Mouse (Mus musculus) embryonic facial prominence, embryonic 10.5 days (tissue): ENCODE data around the gene Acot11. TPM values are rescaled to one million over a fixed set of nuclear protein-coding genes. Genes with fewer than 3 reads are reported as not detected.
A peak's percentile ranks its signal among the peaks of the same experiment; 100 is the strongest.
"Not testable (repeated sequence)": the region's sequence is repeated elsewhere in the genome, so short reads cannot be mapped to it uniquely, and the experiment has no call there.

ENCODE experiments used
- DNase-seq: peaks from one replicate; pipeline ENCODE4 v3.0.0-alpha.2; 2017; ENCODE audit warnings: low spot score
- H3K27ac ChIP-seq: fragments of 300-500 bp; sonication (generic); replicated peaks from 2 replicates; pipeline ENCODE4 v1.5.1; 2016; ENCODE audit warnings: mild to moderate bottlenecking
- H3K27me3 ChIP-seq: fragments of 300-500 bp; sonication (generic); replicated peaks from 2 replicates; pipeline ENCODE4 v1.6.1; 2016; ENCODE audit warnings: low read depth, mild to moderate bottlenecking; ENCODE audit not compliant: poor library complexity, severe bottlenecking
- H3K36me3 ChIP-seq: fragments of 300-500 bp; sonication (generic); replicated peaks from 2 replicates; pipeline ENCODE4 v1.6.1; 2016; ENCODE audit warnings: mild to moderate bottlenecking, moderate library complexity
- H3K4me1 ChIP-seq: fragments of 300-500 bp; sonication (generic); 2 replicates; pipeline ENCODE4 v1.6.1; 2016
- H3K4me3 ChIP-seq: fragments of 300-500 bp; sonication (generic); 2 replicates; pipeline ENCODE4 v1.5.1; 2016; ENCODE audit warnings: mild to moderate bottlenecking, moderate library complexity
- H3K9me3 ChIP-seq: fragments of 300-500 bp; sonication (generic); 2 replicates; pipeline ENCODE4 v1.6.1; 2016; ENCODE audit warnings: mild to moderate bottlenecking
- WGBS: fragments of 180-500 bp; shearing (Covaris S2); methylation state at CpG from one replicate; pipeline ENCODE4 v1.1.7; 2016; 5-methylcytosine and 5-hydroxymethylcytosine counted together
- polyA plus RNA-seq: library from polyadenylated mRNA; unstranded; fragments of >200 nt; fragmentation: Nextera tagmentation; extraction: Ambion mirVana; gene quantifications from 2 replicates; pipeline ENCODE4 v1.2.1, GENCODE M21; 2016

Acot11 gene
- polyA plus RNA-seq, 1 experiment from 2014 or later: 2.1 TPM

- Histone ChIP-seq H3K27me3 (no peaks in the 10 kb centered on the region), H3K4me1 (peaks cover 77% of the 10 kb centered on the region), H3K4me3 (no peak overlapping the region)
These were observed 18.9 kb downstream of the Acot11 start for GRCm38 (mm10) chr4:106785753-106786540.

GRCm38 (mm10) chr4:106785345-106785744 lies 19.5 kb downstream of the Acot11 start:
- Histone ChIP-seq H3K36me3 (no peaks in the 10 kb centered on the region), H3K9me3 (no peaks in the 10 kb centered on the region), H3K27ac (peak overlapping the region; percentile 91), H3K4me3 (no peak overlapping the region), H3K4me1 (peaks cover 83% of the 10 kb centered on the region), H3K27me3 (no peaks in the 10 kb centered on the region)
- DNase-seq: no peak
- WGBS: 59% methylated on average over 7 of the region's 7 CpGs

More at GRCm38 (mm10) chr4:106785753-106786540, 18.9 kb downstream of the Acot11 start:
- Histone ChIP-seq H3K9me3 (no peaks in the 10 kb centered on the region), H3K27ac (peak overlapping the region; percentile 91), H3K36me3 (no peaks in the 10 kb centered on the region)
- peak; percentile 79 for DNase-seq
- 7% methylated on average over 5 of the region's 5 CpGs for WGBS

- no peaks in the 10 kb centered on the region for H3K9me3 ChIP-seq
- 90% methylated on average over 7 of the region's 7 CpGs for WGBS
- H3K27ac ChIP-seq: peak overlapping the region; percentile 91
- no peaks in the 10 kb centered on the region for H3K36me3 ChIP-seq
- DNase-seq: no peak
- no peak overlapping the region for H3K4me3 ChIP-seq
- H3K27me3 ChIP-seq: no peaks in the 10 kb centered on the region
- peaks cover 88% of the 10 kb centered on the region for H3K4me1 ChIP-seq
These were observed 20.0 kb downstream of the Acot11 start for GRCm38 (mm10) chr4:106784806-106785205.

GRCm38 (mm10) chr4:106783137-106783536 lies 21.7 kb downstream of the Acot11 start:
- no peaks in the 10 kb centered on the region for H3K9me3 ChIP-seq
- no peaks in the 10 kb centered on the region for H3K27me3 ChIP-seq
- WGBS: 78% methylated on average over 10 of the region's 10 CpGs
- no peaks in the 10 kb centered on the region for H3K36me3 ChIP-seq
- H3K4me1 ChIP-seq: peaks cover 92% of the 10 kb centered on the region
- H3K27ac ChIP-seq: peak overlapping the region; percentile 67
- no peak for DNase-seq
- no peak overlapping the region for H3K4me3 ChIP-seq

- H3K36me3 ChIP-seq: no peaks in the 10 kb centered on the region
- no peaks in the 10 kb centered on the region for H3K9me3 ChIP-seq
- H3K27ac ChIP-seq: peak overlapping the region; percentile 55
- H3K4me1 ChIP-seq: peaks cover 80% of the 10 kb centered on the region
- peak; percentile 74 for DNase-seq
- 11% methylated on average over 3 of the region's 3 CpGs for WGBS
- no peaks in the 10 kb centered on the region for H3K27me3 ChIP-seq
- H3K4me3 ChIP-seq: no peak overlapping the region
These were observed 24.8 kb downstream of the Acot11 start for GRCm38 (mm10) chr4:106780045-106780444.

GRCm38 (mm10) chr4:106778116-106778788 lies 26.5 kb downstream of the Acot11 start:
- Histone ChIP-seq H3K27ac (peak overlapping the region; percentile 55), H3K36me3 (no peaks in the 10 kb centered on the region), H3K27me3 (no peaks in the 10 kb centered on the region), H3K4me1 (peaks cover 62% of the 10 kb centered on the region), H3K4me3 (no peak overlapping the region), H3K9me3 (no peaks in the 10 kb centered on the region)
- WGBS: 50% methylated on average over 5 of the region's 5 CpGs
- DNase-seq: peak; percentile 76

GRCm38 (mm10) chr4:106776998-106777397 lies 27.8 kb downstream of the Acot11 start:
- Histone ChIP-seq H3K27ac (no peak overlapping the region), H3K36me3 (no peaks in the 10 kb centered on the region), H3K9me3 (no peaks in the 10 kb centered on the region), H3K4me3 (no peak overlapping the region), H3K27me3 (no peaks in the 10 kb centered on the region), H3K4me1 (peaks cover 55% of the 10 kb centered on the region)
- peak; percentile 69 for DNase-seq
- WGBS: 44% methylated on average over 3 of the region's 3 CpGs

- H3K9me3 ChIP-seq, H3K27me3 ChIP-seq, H3K27ac ChIP-seq, DNase-seq, H3K36me3 ChIP-seq, H3K4me3 ChIP-seq: not testable (repeated sequence)
- WGBS: 84% methylated on average over 6 of the region's 6 CpGs
- peaks cover 45% of the 10 kb centered on the region for H3K4me1 ChIP-seq
These were observed 29.0 kb downstream of the Acot11 start for GRCm38 (mm10) chr4:106775767-106776166.

- no peaks in the 10 kb centered on the region for H3K36me3 ChIP-seq
- H3K27me3 ChIP-seq: peaks cover 4% of the 10 kb centered on the region; the same call in 1 of the 2 replicates
- DNase-seq: no peak
- H3K4me3 ChIP-seq: no peak overlapping the region
- peaks cover 20% of the 10 kb centered on the region for H3K4me1 ChIP-seq
- WGBS: 90% methylated on average over 1 of the region's 1 CpGs
- no peaks in the 10 kb centered on the region for H3K9me3 ChIP-seq
- H3K27ac ChIP-seq: no peak overlapping the region
These were observed 32.2 kb downstream of the Acot11 start for GRCm38 (mm10) chr4:106772558-106772957.

GRCm38 (mm10) chr4:106769306-106769705 lies 35.5 kb downstream of the Acot11 start:
- WGBS: 42% methylated on average over 2 of the region's 2 CpGs
- no peak for DNase-seq
- H3K36me3 ChIP-seq: no peaks in the 10 kb centered on the region
- no peaks in the 10 kb centered on the region for H3K9me3 ChIP-seq
- H3K4me3 ChIP-seq: no peak overlapping the region
- H3K27ac ChIP-seq: no peak overlapping the region
- peaks cover 4% of the 10 kb centered on the region; the same call in 1 of the 2 replicates for H3K27me3 ChIP-seq
- peaks cover 9% of the 10 kb centered on the region for H3K4me1 ChIP-seq

- WGBS: 71% methylated on average over 7 of the region's 7 CpGs
- no peaks in the 10 kb centered on the region for H3K27me3 ChIP-seq
- H3K27ac ChIP-seq: no peak overlapping the region
- H3K4me3 ChIP-seq: no peak overlapping the region
- DNase-seq: no peak
- peaks cover 15% of the 10 kb centered on the region for H3K4me1 ChIP-seq
- no peaks in the 10 kb centered on the region for H3K36me3 ChIP-seq
- no peaks in the 10 kb centered on the region for H3K9me3 ChIP-seq
These were observed 40.6 kb downstream of the Acot11 start for GRCm38 (mm10) chr4:106764166-106764565.

GRCm38 (mm10) chr4:106751726-106752125 lies 53.1 kb downstream of the Acot11 start:
- H3K27ac ChIP-seq: no peak overlapping the region
- H3K9me3 ChIP-seq: no peaks in the 10 kb centered on the region
- no peak for DNase-seq
- WGBS: 91% methylated on average over 6 of the region's 6 CpGs
- H3K4me3 ChIP-seq: no peak overlapping the region
- H3K27me3 ChIP-seq: no peaks in the 10 kb centered on the region
- no peaks in the 10 kb centered on the region for H3K36me3 ChIP-seq
- H3K4me1 ChIP-seq: peaks cover 32% of the 10 kb centered on the region

- peaks cover 30% of the 10 kb centered on the region for H3K4me1 ChIP-seq
- H3K4me3 ChIP-seq: peak overlapping the region; percentile 34
- peak; percentile 78 for DNase-seq
- peak overlapping the region; percentile 61 for H3K27ac ChIP-seq
- no peaks in the 10 kb centered on the region for H3K9me3 ChIP-seq
- no peaks in the 10 kb centered on the region for H3K27me3 ChIP-seq
- no peaks in the 10 kb centered on the region for H3K36me3 ChIP-seq
- 4% methylated on average over 7 of the region's 7 CpGs for WGBS
These were observed 55.1 kb downstream of the Acot11 start for GRCm38 (mm10) chr4:106749699-106750098.
